Mouse (Mus musculus) ovary, adult 2 months (tissue): ENCODE data around the gene Josd2. TPM values are rescaled to one million over a fixed set of nuclear protein-coding genes. Genes with fewer than 3 reads are reported as not detected.

ENCODE experiments used
- polyA plus RNA-seq: library from polyadenylated mRNA; depleted of rRNA; stranded (reverse); fragments of >200 nt; gene quantifications from 2 replicates; pipeline ENCODE4 v1.2.3, GENCODE M21; 2012; rRNA removed

Josd2 gene
- 224 and 234 TPM in 2 replicates for polyA plus RNA-seq

DNA sequence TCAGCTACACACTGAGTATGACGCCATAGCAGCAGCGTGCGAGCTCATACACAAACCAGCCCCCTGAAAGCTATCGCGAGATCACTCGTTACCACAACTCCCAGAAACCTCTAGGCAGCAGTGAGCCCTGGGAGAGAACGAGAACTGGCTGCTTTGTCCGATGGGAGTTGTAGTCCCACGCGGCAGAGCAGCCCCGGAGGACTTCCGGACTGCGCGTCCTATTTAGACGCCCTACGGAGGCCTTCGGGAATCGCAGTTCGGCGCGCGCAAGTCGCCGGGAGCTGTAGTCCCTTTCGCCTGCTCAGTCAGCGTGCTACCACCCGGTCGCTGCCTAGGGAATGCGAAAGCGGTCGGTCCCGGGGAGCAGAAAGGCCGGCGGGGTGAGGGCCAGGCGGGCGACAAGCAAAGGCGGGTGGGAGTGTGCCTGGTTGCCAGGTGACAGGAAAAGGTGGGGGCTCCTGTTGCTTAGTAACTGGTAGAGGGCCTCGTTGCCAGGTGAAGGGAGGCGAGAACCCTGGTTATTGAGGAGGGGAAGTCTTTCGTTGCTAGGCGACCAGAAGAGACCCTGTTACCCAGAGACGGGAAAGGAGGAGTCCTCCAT, at the start of gene Josd2:
TSS of gene Josd2 (plus strand) at position 170 of the 601 bp plus-strand sequence.

DNA sequence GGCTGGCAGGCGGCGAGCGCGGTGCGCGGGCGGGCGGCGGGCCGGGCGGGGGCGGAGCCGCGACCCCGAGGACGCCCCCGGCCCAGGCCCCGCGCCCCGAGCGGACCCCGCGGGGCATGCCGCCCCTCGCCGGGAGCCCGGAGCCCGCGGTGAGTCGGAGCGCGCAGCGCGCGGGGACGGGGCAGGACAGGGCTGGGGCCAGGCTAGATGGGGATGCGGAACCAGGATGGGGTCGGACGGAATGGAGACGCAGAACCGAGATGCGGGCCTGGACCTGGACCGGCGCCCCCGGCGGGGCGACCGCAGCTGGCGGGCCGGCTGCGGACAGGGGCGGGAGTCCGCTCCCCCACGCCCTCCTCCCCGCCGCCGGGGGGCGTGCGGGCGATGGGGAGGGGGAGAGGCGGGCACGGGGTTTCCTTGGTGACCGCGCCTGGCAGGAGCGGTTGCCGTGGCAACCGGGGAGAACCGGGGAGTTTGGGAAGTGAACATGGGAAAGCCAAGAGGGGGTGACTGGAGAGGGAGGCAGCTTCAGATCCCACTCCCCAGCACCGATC, 38.7 kb upstream of the Josd2 start, which contains the start of gene Lrrc4b:
TSS of gene Lrrc4b (plus strand) at position 51 of the 554 bp plus-strand sequence.

GRCm38 (mm10) chr7:44465111-44465510, 2.7 kb upstream of the Josd2 start, which contains the start of gene Aspdh:
Gene Aspdh (plus strand): TSS chr7:44465391.

DNA sequence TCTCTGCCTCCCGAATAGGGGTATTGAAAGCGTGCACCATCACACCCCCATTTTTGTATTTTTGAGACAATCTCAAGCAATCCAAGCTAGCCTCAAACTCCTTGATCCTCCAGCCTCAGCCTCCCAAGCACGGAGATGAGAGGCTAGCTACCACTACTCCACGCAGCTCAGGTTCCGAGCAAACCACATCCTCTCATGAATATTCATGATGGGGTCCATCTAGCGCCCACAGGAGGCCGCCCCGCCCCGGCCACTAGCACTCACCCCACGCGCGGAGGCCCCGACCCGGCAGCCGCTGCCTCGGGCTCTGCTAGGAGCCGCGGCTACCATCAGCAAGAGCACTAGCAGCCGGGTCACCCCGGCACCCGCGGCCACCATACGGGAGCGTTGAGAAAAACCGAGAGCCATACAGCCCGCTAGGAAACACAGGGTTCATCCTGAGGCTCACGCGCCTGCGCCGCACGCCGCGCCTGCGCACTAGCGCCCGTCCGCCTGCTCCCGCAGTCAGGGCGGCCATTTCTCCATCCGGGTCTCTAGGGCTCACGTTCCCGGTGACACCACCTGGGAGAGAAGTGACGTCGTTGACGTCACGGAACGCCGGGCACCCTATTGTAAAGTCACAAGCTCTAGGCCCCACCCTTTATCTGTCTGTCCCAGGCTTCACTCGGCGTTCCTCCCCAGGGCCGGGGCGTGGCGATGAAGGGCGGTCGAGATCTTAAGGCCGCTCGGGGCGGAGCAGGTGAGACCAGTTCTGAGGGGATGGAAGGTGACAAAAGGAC, 28.4 kb downstream of the Josd2 start, which contains the start of the genes Emc10 and Fam71e1:
TSS of gene Emc10 (minus strand) at position 538 of the 779 bp plus-strand sequence.
TSS of gene Fam71e1 (plus strand) at position 590 of the 779 bp plus-strand sequence.

Other genes with a start within 250 kb of the Josd2 start
- 10.3 and 15.0 TPM in 2 replicates for gene Klk1, start 242.6 kb upstream of the Josd2 start, polyA plus RNA-seq
- gene Gm36864, start 231.8 kb upstream of the Josd2 start, polyA plus RNA-seq: not detected in 2 replicates
- gene 1700028J19Rik, start 221.3 kb upstream of the Josd2 start, polyA plus RNA-seq: 1.7 and 1.9 TPM in 2 replicates
- gene 2410002F23Rik, start 221.3 kb upstream of the Josd2 start, polyA plus RNA-seq: 302 and 308 TPM in 2 replicates
- 0.14 and 0.29 TPM in 2 replicates for gene Acp4, start 210.6 kb upstream of the Josd2 start, polyA plus RNA-seq
- gene Gm15517, start 206.5 kb upstream of the Josd2 start, polyA plus RNA-seq: not detected in 2 replicates
- gene Clec11a, start 161.1 kb upstream of the Josd2 start, polyA plus RNA-seq: 17.9 and 24.7 TPM in 2 replicates
- 1.6 and 1.7 TPM in 2 replicates for gene Shank1, start 157.7 kb upstream of the Josd2 start, polyA plus RNA-seq
- 5.9 and 6.5 TPM in 2 replicates for gene Syt3, start 83.9 kb upstream of the Josd2 start, polyA plus RNA-seq
- 2.6 and 2.8 TPM in 2 replicates for gene 1700008O03Rik, start 82.2 kb upstream of the Josd2 start, polyA plus RNA-seq
- 12.9 and 15.2 TPM in 2 replicates for gene Lrrc4b, start 39.0 kb upstream of the Josd2 start, polyA plus RNA-seq
- 0.46 and 2.6 TPM in 2 replicates for gene Aspdh, start 2.6 kb upstream of the Josd2 start, polyA plus RNA-seq
- gene Emc10, start 28.5 kb downstream of the Josd2 start, polyA plus RNA-seq: 430 and 453 TPM in 2 replicates
- 19.1 and 24.1 TPM in 2 replicates for gene Fam71e1, start 28.6 kb downstream of the Josd2 start, polyA plus RNA-seq
- 1.3 and 1.4 TPM in 2 replicates for gene Mybpc2, start 56.7 kb downstream of the Josd2 start, polyA plus RNA-seq
- 0.78 and 1.3 TPM in 2 replicates for gene Spib, start 64.1 kb downstream of the Josd2 start, polyA plus RNA-seq
- 92.1 and 95.5 TPM in 2 replicates for gene Pold1, start 80.9 kb downstream of the Josd2 start, polyA plus RNA-seq
- 236 and 251 TPM in 2 replicates for gene Nr1h2, start 86.0 kb downstream of the Josd2 start, polyA plus RNA-seq
- 24.1 and 29.3 TPM in 2 replicates for gene Napsa, start 104.4 kb downstream of the Josd2 start, polyA plus RNA-seq
- 2.9 and 3.1 TPM in 2 replicates for gene Kcnc3, start 122.7 kb downstream of the Josd2 start, polyA plus RNA-seq
- 9.2 and 12.0 TPM in 2 replicates for gene Myh14, start 202.9 kb downstream of the Josd2 start, polyA plus RNA-seq
- not detected in 2 replicates for gene Izumo2, start 240.8 kb downstream of the Josd2 start, polyA plus RNA-seq